Mouse (Mus musculus) heart, embryonic 13.5 days (tissue): ENCODE measurements around the gene Loxl3. TPM values are rescaled to one million over a fixed set of nuclear protein-coding genes. Genes with fewer than 3 reads are reported as not detected.

ENCODE experiments used
- ATAC-seq: fragments of 200-750 bp; cut with Nextera tagmentation; 2 replicates; pipeline ENCODE4 v1.8.0; 2017; ENCODE audit warnings: moderate TSS enrichment; ENCODE audit not compliant: insufficient number of reproducible peaks, low FRiP score, low TSS enrichment; ENCODE audit errors: extremely low read depth
- H3K27ac ChIP-seq: fragments of 300-500 bp; sonication (generic); replicated peaks from 2 replicates; pipeline ENCODE4 v1.5.1; 2015; ENCODE audit warnings: moderate library complexity, mild to moderate bottlenecking, inconsistent platforms
- H3K27me3 ChIP-seq: fragments of 300-500 bp; sonication (generic); replicated peaks from 2 replicates; pipeline ENCODE4 v1.6.1; 2015; ENCODE audit warnings: mild to moderate bottlenecking, inconsistent platforms
- H3K36me3 ChIP-seq: fragments of 300-500 bp; sonication (generic); 2 replicates; pipeline ENCODE4 v1.6.1; 2015; ENCODE audit warnings: mild to moderate bottlenecking, inconsistent platforms
- H3K4me1 ChIP-seq: fragments of 300-500 bp; sonication (generic); 2 replicates; pipeline ENCODE4 v1.6.1; 2015; ENCODE audit warnings: inconsistent platforms
- H3K4me2 ChIP-seq: fragments of 300-500 bp; sonication (generic); 2 replicates; pipeline ENCODE4 v1.6.1; 2015; ENCODE audit warnings: inconsistent platforms, mild to moderate bottlenecking, moderate library complexity
- H3K4me3 ChIP-seq: fragments of 300-500 bp; sonication (generic); 2 replicates; pipeline ENCODE4 v1.5.1; 2015; ENCODE audit warnings: moderate library complexity, mild to moderate bottlenecking, inconsistent platforms
- H3K9ac ChIP-seq: fragments of 300-500 bp; sonication (generic); 2 replicates; pipeline ENCODE4 v1.6.1; 2015; ENCODE audit warnings: inconsistent platforms, mild to moderate bottlenecking, moderate library complexity
- H3K9me3 ChIP-seq: fragments of 300-500 bp; sonication (generic); 2 replicates; pipeline ENCODE4 v1.6.1; 2016; ENCODE audit warnings: inconsistent platforms
- WGBS: fragments of 180-500 bp; shearing (Covaris S2); methylation state at CpG from one replicate; pipeline ENCODE4 v1.1.7; 2015; ENCODE audit warnings: mixed read lengths; 5-methylcytosine and 5-hydroxymethylcytosine counted together
- polyA plus RNA-seq: library from polyadenylated mRNA; unstranded; fragments of >200 nt; fragmentation: Nextera tagmentation; extraction: Ambion mirVana; gene quantifications from 2 replicates; pipeline ENCODE4 v1.2.1, GENCODE M21; 2015

The Loxl3 gene
- polyA plus RNA-seq, 1 experiment from 2014 or later, result 7.1 TPM

- peaks cover 21% of the 10 kb centered on the region for H3K4me1 ChIP-seq
- H3K9ac ChIP-seq, result no peak overlapping the region
- WGBS, result 59% methylated on average over 3 of the region's 3 CpGs
- no peaks in the 10 kb centered on the region for H3K9me3 ChIP-seq
- no peak overlapping the region for H3K4me2 ChIP-seq
- peaks cover 8% of the 10 kb centered on the region; the same call in 1 of the 2 replicates for H3K27me3 ChIP-seq
- H3K36me3 ChIP-seq, result no peaks in the 10 kb centered on the region
- H3K4me3 ChIP-seq, result no peak overlapping the region
- H3K27ac ChIP-seq, result no peak overlapping the region
- ATAC-seq, result no peak
Measured at GRCm38 (mm10) chr6:83019044-83019443, 14.9 kb upstream of the Loxl3 start.

DNA sequence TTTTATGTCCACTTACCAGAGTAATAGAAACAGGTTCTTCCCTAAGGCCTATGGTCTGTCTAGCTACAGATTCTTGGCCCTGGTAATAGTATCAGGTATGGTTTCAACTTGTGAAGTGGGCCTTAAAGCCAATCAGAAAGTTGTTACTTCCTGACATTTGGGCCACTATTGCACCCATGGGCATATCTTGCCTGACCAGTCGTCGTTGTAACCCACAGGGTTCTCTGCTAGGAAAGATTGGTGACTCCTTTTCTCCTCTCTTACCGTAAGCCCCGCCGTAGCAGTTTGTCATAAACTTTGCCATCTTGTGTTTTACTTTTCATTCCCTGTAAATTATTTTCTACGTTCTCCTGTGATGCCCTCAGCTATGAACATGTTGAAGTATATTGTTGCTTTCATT, 13.9 kb upstream of the Loxl3 start:
- H3K9me3 ChIP-seq, result no peaks in the 10 kb centered on the region
- peaks cover 15% of the 10 kb centered on the region for H3K4me1 ChIP-seq
- no peak overlapping the region for H3K4me2 ChIP-seq
- no peak overlapping the region for H3K9ac ChIP-seq
- 77% methylated on average over 6 of the region's 6 CpGs for WGBS
- no peak overlapping the region for H3K4me3 ChIP-seq
- H3K27me3 ChIP-seq, result peaks cover 10% of the 10 kb centered on the region; the same call in 1 of the 2 replicates
- H3K36me3 ChIP-seq, result no peaks in the 10 kb centered on the region
- no peak for ATAC-seq
- no peak overlapping the region for H3K27ac ChIP-seq

GRCm38 (mm10) chr6:83020836-83021593, 13.0 kb upstream of the Loxl3 start:
- WGBS, result 68% methylated on average over 4 of the region's 4 CpGs
- Histone ChIP-seq H3K4me1 (peaks cover 13% of the 10 kb centered on the region), H3K27me3 (peaks cover 8% of the 10 kb centered on the region; the same call in 1 of the 2 replicates), H3K27ac (no peak overlapping the region), H3K9me3 (no peaks in the 10 kb centered on the region), H3K9ac (no peak overlapping the region), H3K4me3 (no peak overlapping the region), H3K36me3 (no peaks in the 10 kb centered on the region), H3K4me2 (no peak overlapping the region)
- ATAC-seq, result no peak

DNA sequence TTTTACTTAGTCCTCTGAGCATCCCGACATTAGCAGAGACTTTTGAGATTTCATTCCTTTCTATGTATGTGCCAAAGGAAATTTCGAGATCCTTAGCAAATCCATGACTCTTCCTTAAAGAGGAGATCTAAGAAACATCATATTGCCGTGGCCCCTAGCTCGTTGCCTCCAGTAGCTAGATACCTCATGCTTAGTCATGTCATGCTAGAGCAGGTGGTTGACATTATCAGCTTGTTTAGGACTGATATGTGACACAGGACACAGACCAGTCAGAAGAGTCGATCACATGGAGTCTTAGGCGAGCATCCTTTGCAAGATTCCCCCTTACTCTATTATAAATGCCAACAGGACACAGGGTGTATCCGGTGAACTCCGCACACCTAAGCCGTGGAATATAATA, 11.0 kb upstream of the Loxl3 start:
- no peaks in the 10 kb centered on the region for H3K36me3 ChIP-seq
- H3K27me3 ChIP-seq, result peaks cover 25% of the 10 kb centered on the region
- peaks cover 7% of the 10 kb centered on the region; the same call in 1 of the 2 replicates for H3K4me1 ChIP-seq
- no peak overlapping the region for H3K4me2 ChIP-seq
- H3K9ac ChIP-seq, result no peak overlapping the region
- WGBS, result 78% methylated on average over 9 of the region's 9 CpGs
- no peak overlapping the region for H3K27ac ChIP-seq
- ATAC-seq, result no peak
- no peaks in the 10 kb centered on the region for H3K9me3 ChIP-seq
- no peak overlapping the region for H3K4me3 ChIP-seq

DNA sequence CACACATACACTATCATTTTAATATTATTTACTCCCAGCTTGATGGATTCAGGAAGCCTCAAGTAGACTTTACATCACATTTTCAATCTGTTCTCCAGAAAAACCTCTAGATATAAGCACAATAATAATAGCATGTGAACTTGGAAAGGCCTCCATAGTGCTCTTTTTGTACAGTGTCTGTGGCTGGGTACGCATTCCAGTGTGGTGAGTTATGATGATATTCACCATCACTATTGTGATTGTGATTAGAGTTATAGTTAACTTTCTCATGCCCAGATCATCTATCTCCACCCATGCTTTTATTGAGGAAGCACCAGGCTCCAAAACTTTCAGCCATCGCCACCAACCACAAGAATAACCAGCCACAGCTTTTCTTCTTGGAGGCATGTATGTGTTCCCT, 10.2 kb upstream of the Loxl3 start:
- H3K27ac ChIP-seq, result no peak overlapping the region
- peaks cover 9% of the 10 kb centered on the region; the same call in 1 of the 2 replicates for H3K4me1 ChIP-seq
- no peak overlapping the region for H3K4me3 ChIP-seq
- no peak overlapping the region for H3K4me2 ChIP-seq
- ATAC-seq, result no peak
- peaks cover 33% of the 10 kb centered on the region for H3K27me3 ChIP-seq
- 87% methylated on average over 2 of the region's 2 CpGs for WGBS
- no peaks in the 10 kb centered on the region for H3K9me3 ChIP-seq
- no peak overlapping the region for H3K9ac ChIP-seq
- no peaks in the 10 kb centered on the region for H3K36me3 ChIP-seq

- Histone ChIP-seq H3K4me3 (no peak overlapping the region), H3K27ac (no peak overlapping the region), H3K36me3 (no peaks in the 10 kb centered on the region), H3K27me3 (peaks cover 40% of the 10 kb centered on the region), H3K4me2 (no peak overlapping the region), H3K9ac (no peak overlapping the region), H3K4me1 (peaks cover 9% of the 10 kb centered on the region; the same call in 1 of the 2 replicates), H3K9me3 (no peaks in the 10 kb centered on the region)
- no peak for ATAC-seq
- WGBS, result 62% methylated on average over 4 of the region's 4 CpGs
Measured at GRCm38 (mm10) chr6:83024421-83024820, 9.6 kb upstream of the Loxl3 start.

DNA sequence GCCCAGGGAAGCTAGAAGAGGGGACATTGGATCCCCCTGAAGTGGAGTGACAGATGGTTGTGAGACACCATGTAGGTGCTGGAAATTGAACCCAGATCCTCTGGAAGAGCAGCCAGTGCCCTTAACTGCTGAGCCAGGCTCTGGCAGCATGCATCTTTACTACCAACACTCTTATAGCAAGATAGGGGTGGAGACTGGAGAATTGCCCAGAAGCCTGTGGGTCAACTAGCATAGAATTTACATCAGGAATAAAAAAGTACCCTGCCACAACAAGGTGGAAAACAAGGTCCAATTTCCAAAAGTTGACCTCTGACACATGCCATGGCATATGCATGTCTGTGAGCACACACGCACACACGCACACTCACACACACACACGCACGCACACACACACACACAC, 8.8 kb upstream of the Loxl3 start:
- WGBS, result 84% methylated on average over 4 of the region's 4 CpGs

DNA sequence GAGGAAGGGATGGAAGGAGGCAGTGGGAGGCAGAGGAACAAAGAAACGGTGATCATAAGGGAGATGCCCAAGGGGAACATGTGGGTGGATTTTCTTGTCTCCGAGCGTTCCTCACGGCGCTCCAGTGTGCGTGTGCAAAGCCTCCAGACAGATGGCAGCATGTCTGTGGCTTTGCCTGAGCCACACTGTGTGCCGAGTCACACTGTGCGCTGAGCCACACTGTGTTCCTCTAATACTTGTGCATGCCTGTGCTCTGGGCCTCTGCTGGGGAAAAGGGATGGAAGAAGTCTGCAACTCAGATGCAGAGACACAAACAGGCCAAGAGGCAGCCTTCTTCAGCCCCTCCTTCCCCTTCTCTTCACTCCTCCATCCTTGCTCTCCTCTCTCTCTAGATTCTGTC, 6.7 kb upstream of the Loxl3 start:
- Histone ChIP-seq H3K4me2 (no peak overlapping the region), H3K9ac (no peak overlapping the region), H3K27me3 (peaks cover 68% of the 10 kb centered on the region), H3K9me3 (no peaks in the 10 kb centered on the region), H3K36me3 (peaks cover 8% of the 10 kb centered on the region; the same call in 1 of the 2 replicates), H3K4me1 (peaks cover 32% of the 10 kb centered on the region), H3K4me3 (no peak overlapping the region), H3K27ac (no peak overlapping the region)
- WGBS, result 70% methylated on average over 8 of the region's 8 CpGs
- no peak for ATAC-seq

More for the DNA sequence above, 8.8 kb upstream of the Loxl3 start:
- ATAC-seq, result no peak
- Histone ChIP-seq H3K9me3 (no peaks in the 10 kb centered on the region), H3K4me1 (peaks cover 16% of the 10 kb centered on the region), H3K27me3 (peaks cover 48% of the 10 kb centered on the region), H3K27ac (no peak overlapping the region), H3K36me3 (no peaks in the 10 kb centered on the region), H3K9ac (no peak overlapping the region), H3K4me2 (no peak overlapping the region), H3K4me3 (no peak overlapping the region)

- 35% methylated on average over 7 of the region's 9 CpGs for WGBS
- Histone ChIP-seq H3K4me2 (no peak overlapping the region), H3K9me3 (no peaks in the 10 kb centered on the region), H3K27ac (no peak overlapping the region), H3K9ac (no peak overlapping the region), H3K36me3 (peaks cover 8% of the 10 kb centered on the region; the same call in 1 of the 2 replicates), H3K4me3 (no peak overlapping the region), H3K27me3 (peaks cover 71% of the 10 kb centered on the region), H3K4me1 (peaks cover 35% of the 10 kb centered on the region)
- ATAC-seq, result no peak
Measured at GRCm38 (mm10) chr6:83027706-83028105, 6.3 kb upstream of the Loxl3 start.

- Histone ChIP-seq H3K4me3 (no peak overlapping the region), H3K4me2 (no peak overlapping the region), H3K9ac (no peak overlapping the region), H3K4me1 (peaks cover 49% of the 10 kb centered on the region), H3K27ac (0 out of 2 replicates have a peak overlapping the region, but pooled peaks have one; percentile 36), H3K36me3 (peaks cover 8% of the 10 kb centered on the region; the same call in 1 of the 2 replicates), H3K9me3 (no peaks in the 10 kb centered on the region), H3K27me3 (peaks cover 68% of the 10 kb centered on the region)
- 28% methylated on average over 10 of the region's 10 CpGs for WGBS
- no peak for ATAC-seq
Measured at GRCm38 (mm10) chr6:83029777-83030176, 4.2 kb upstream of the Loxl3 start.

- ATAC-seq, result no peak
- H3K4me1 ChIP-seq, result peaks cover 58% of the 10 kb centered on the region
Measured at GRCm38 (mm10) chr6:83031111-83031510, 2.9 kb upstream of the Loxl3 start.

More at GRCm38 (mm10) chr6:83031111-83031510, 2.9 kb upstream of the Loxl3 start:
- Histone ChIP-seq H3K9me3 (no peaks in the 10 kb centered on the region), H3K27ac (no peak overlapping the region), H3K36me3 (peaks cover 8% of the 10 kb centered on the region; the same call in 1 of the 2 replicates), H3K27me3 (peaks cover 80% of the 10 kb centered on the region), H3K4me2 (no peak overlapping the region), H3K9ac (no peak overlapping the region), H3K4me3 (no peak overlapping the region)
- WGBS, result 75% methylated on average over 7 of the region's 7 CpGs
